Mouse (Mus musculus) left cerebral cortex, adult 9 months (tissue): ENCODE results near the gene Ybx1.

Source experiments
- DNase-seq, 2 experiments: peaks; one replicate each; pipeline ENCODE4 v3.0.0; 2022; ENCODE audit warnings: low spot score in 2 of 2

The Ybx1 gene

GRCm38 (mm10) chr4:119274627-119275026, 19.8 kb downstream of the Ybx1 start:
- DNase-seq = no peak

DNA sequence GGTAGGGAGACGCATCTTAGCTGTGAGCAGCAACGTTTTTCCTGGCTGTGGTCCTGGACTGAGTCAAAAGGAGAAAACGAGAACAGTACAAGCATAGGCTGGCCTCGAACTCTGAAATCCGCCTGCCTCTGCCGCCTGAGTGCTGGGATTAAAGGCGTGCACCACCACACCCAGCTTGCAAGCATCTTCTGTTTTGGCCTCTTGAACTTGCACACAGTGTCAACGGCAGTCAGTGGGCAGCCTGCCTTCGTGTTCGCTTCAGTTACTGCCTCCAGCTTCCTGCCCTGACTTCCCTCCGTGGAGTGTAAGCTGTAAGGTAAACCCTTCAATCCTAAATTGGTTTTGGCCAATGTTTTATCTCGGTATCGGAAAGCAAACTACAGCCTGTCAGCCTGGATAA, 27.8 kb downstream of the Ybx1 start:
- DNase-seq = no peak

DNA sequence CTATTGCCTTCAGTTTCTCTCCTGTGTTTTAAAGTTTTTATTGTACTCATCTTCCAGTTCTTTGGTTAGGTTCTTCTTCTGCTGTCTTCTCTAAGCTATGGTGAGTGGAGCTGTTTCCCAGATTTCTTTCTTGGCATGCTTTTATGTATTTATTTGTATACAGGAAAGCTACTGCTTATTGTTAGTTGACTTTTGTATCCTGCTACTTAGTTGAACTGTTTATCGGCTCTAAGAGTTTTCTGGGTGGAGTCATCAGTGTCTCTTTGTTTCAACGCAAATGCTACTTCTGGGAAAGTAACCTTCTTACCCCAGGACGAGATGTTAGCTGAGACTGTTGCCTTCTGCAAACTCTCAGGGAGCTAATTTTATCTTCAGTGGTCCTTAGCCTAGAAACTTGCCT, 30.9 kb downstream of the Ybx1 start:
- no peak for DNase-seq

- DNase-seq = no peak
These were observed 31.9 kb downstream of the Ybx1 start for GRCm38 (mm10) chr4:119262483-119262882.

- no peak for DNase-seq
These were observed 33.2 kb downstream of the Ybx1 start for GRCm38 (mm10) chr4:119261087-119261713.

DNA sequence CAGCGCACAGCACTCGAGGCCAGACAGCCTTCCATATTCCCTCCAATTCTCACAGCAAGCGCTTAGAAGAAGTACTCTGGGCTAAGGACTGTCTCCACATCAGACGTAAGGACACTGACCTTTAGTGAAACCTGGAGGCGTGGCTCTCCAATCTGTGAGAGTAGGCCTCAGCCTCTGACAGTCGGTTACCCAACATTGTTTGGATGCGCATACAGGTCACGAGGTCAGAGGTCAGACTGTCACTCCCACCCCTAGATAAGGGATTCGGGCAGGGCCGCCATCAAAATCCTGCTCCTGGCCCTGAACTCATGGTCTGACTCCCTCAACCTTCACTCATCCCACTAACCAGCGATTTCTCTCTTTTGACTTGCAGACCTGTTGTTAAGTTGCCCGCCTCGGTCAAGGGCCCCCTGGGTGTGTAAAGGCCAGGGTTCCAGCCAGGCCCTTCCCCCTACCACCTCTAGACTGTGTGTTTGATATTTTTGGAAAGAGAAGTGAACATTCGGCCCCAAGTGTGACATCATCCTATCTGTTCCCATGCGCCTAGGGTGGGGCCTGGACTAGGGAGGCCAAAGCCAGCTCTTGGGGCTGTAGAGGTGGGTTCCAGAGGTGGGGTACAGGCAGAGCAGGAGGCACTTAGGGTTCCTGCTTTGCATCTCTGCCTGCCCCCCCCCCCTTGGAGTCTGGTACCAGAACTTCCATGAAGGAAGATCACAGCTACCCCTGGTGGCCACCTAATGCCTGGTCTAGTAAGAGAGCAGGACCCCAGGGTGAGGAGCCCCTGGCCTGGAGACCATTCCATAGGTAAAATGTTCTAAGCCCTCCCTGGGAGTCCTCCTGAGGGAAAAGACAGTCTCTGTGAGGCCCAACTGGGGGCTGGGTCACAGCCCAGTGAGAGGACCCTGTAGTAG, 34.8 kb downstream of the Ybx1 start:
- no peak for DNase-seq

DNA sequence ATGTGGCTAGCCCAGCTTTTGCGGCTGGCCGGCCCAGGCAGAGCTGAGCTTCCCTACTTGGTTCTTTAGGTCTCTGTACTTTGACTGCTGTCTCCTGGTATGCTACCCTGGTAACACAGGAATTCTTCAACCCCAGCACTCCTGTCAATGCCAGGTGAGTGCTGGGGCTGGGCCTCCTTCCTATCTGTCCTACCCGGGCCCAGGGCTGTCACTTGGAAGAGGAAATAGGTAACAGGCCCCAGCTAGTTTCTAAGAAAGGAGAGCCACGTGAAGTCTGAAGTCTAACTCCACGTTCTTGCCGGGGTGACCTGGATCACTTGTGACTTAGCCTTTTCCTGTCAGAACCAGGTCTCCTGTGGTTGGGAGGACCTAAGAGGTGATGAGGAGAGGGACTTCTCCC, 37.3 kb downstream of the Ybx1 start:
- DNase-seq = no peak

DNA sequence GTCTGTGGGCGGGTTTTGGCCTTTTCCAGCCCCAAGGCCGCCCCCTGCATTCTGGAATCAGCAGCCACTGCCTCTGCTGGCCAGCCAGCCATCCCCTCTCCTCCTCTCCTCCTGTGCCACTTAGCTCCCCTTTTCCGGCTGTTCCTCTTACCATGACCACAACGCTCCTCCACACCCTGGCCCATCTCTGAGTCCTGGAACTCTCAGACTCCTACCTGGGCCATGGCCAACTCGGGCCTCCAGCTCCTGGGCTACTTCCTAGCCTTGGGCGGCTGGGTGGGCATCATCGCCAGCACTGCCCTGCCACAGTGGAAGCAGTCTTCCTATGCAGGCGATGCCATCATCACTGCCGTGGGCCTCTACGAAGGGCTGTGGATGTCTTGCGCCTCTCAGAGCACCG, 39.1 kb downstream of the Ybx1 start, which contains the start of gene Cldn19:
Cldn19 (plus strand) TSS at position 64 of the 400 bp plus-strand sequence.
- no peak for DNase-seq

DNA sequence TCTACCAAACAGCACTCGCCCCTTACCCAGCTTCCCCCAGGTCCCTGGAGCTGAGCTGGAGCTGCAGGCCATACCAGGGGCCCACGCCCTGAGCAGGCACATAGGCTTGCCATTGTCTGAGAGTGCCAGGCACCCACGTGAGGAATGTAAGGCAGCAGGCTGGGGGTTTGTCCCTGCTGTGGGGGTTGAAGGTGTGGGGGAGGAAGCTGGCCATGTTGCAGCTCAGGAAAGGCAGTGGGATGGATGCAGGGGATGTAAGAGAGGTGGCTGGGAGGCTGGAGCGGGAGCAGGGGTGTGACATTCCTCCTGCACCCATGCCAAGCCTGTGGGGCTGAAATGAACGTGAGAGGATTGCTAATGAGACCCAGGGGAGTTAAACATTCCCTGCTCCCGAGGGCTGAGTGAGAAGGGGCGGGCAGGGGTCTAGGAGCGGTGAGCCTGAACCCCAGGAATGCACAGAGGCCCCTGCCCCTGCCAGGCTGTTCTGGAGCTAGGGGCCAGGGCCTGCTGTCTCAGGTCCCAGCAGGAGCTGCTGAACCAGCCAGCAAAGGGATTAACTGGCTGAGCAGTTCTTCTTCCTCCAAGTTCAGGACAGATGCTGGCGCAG, 40.3 kb downstream of the Ybx1 start:
- DNase-seq = peak in 1 of 2 experiments; percentile 43

DNA sequence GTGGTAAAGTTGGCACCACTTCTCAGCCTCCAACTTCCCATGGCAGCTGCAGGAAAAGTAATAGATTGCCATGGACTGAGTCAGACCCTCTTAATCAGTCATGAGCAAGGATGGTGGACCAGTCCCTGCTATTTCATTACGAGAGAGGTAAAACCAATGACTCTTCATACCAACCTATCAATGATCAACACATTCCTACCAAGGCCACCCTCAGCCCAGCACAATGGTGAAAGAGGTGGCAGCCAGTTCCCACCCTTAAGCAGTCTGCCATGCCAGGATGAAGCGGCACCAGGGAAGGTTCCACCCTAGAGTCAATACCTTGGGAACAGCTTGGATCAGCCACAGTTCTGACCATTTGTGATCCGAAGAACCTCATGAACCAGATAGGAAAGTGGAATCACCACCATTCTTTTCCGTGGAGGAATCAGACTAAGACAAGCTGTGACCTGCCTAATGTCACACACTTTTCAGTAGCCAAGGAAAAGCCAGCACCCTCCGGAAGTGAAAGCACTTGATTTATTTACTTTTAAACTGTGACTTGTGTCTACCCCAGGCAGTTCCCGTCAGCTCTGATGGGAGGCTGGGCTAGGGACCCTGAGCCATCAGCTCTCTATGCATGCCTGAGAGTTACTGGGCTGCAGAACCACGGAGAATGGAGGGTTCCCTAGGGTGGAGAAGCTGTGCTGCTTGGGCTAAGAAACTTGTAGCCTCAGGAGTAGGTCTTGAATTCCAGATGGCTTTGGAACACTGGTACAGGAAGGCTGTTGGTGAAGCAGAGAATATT, 42.2 kb downstream of the Ybx1 start:
- no peak for DNase-seq

DNA sequence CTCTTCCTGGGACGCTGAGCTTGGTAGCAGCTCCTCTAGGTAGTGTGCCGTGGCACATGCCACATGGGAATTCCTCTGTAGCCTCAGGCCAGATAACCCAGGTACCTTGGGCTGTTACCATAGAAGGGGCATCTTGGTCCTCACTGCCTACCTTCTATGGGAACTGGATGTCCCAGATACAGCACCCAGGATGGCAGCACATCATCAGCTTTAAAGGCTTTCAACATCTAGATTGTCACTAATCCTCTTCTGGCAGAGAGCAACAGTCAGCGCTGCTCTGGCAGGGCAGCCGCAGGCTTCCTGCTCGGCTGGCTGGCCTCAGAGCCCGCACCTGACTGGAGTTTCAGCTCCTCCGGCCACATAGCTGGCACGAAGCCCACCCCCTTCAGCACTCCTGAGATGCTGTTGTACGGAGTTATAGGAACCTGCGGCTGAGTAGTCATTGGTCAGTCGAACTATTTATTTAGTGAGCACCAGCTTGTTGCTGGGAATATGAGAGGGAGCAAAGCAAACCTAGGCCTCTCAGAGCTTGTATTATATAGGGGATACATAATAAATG, 45.9 kb downstream of the Ybx1 start:
- DNase-seq = no peak

DNA sequence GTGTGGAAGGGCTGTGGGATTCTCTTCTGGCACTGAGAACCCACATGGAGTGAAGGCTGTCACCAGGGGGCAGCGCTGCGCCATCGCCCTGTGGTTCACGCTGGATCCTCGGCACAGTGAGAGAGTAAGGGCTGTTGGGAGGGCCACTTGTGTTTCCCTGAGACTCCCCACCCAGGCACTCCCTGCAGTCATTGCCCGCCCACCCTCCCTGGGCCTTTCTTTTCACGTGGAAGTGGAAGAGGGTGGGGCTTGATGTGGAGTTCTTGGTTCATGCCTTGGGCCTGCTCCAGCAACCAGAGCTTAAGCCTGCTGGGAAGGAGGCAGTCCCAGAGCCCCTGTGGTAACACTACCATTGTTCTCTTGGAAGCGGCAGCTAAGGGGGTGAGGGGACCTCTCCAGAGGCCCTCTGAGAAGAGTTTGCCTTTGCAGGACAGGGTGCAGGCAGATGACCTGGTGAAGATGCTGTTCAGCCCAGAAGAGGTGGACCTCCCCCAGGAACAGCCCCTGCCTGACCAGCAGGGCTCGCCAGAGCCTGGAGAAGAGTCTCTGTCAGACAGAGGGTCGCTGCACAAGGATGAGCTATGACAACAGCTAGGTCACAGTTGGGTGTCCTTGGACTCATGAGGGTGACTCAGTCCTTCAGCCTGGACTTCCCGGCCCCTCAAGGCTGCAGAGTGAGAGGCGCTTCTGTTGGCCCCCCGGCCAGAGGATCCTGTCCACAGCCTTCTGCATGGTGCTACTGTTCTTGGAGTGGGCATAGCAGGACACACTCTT, 46.8 kb downstream of the Ybx1 start:
- peak in 1 of 2 experiments; percentile 70 for DNase-seq

DNA sequence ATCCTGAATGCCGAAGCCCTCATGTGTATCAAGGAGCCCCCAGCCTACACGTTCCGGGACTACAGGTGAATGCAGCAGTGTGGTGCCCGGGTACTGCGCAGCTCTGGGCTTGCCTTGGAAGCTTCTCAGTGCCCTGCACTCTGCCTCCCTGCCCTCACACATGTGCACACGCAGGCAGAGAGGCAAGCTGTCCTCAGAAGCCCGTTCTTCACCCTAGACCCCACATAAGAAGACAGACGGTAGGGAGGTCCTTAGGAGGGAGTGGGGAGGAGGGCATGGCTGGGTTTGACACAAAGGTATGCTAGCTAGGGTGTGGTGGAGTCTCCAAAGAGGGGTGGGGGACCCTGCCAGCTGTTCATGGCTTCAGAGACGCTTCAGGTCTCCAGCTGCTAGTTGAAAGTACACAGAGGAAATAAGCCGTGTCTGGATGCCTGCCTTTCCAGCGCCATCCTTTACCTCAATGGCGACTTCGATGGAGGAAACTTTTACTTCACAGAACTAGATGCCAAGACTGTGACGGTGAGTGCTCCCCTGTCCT, 47.6 kb downstream of the Ybx1 start:
- no peak for DNase-seq

DNA sequence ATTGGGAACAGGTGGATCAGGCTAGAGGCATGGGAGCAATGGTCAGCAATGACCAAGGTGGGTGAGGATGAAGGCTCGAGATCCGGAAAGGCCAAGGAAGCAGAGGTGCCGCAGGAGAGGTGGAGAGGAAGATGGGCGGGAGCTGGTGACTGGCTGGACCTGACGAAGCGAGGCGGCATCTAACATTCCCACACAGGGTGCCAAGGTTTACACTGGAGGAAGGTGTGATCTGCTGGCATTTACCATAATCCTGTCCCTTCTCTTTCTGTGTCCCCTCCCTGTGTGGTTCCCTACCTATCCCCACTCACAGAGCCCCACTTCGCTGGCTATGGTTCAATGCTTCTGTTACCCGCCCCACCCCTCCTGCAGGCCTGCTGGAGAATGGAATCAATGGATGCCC, 48.4 kb downstream of the Ybx1 start:
- peak in 1 of 2 experiments; percentile 29 for DNase-seq

GRCm38 (mm10) chr4:119245556-119245955, 48.8 kb downstream of the Ybx1 start:
- DNase-seq = peak; percentile 64 to 82

- peak; percentile 77 to 83 for DNase-seq
These were observed 49.8 kb downstream of the Ybx1 start for GRCm38 (mm10) chr4:119244468-119245240.

DNA sequence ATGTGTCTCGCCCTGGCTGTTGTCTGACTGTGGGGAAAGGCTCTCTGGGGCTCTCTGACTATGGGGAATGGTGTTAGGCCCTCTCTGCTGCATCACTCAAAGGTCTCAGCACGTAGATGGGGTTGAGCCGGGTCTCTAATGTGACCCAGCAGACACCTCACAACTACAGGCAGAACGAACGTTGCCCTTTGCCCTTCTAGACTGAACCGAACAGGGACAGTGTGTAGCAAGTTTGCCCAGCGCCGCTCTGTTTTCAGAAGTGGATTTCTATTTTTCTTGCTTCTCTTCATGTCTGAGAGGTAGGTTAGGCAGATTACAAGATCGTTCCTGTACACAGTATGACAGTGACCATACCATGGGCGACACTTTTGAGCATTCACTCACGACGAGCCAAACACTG, 51.8 kb downstream of the Ybx1 start:
- DNase-seq = no peak

- peak in 1 of 2 experiments; percentile 67 for DNase-seq
These were observed 52.7 kb downstream of the Ybx1 start for GRCm38 (mm10) chr4:119241664-119242063.

DNA sequence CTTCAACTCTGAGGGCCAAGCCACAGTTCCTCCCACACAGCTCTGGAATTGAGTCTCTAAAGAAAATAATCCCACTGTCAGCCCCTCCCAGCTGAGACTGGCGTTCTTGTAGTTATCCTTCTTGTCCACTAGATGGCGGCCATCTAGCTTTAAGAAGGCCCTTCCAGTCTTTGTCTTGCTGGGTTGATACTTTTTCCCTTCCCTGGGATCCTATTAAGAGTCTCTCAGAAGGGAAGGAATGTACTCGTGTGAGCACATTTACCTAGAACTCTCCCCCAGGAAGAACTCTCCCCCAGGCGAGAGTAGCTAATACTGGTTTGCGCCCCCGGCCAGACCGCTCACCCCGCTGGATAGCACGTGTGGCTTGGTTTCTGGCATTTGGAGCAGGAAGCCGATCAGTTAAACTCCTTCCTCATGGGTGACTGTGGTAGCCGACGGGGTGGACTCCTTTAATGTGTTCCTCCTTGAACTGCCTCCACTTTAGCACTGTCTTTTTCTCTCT, 55.2 kb downstream of the Ybx1 start:
- peak in 1 of 2 experiments; percentile 65 for DNase-seq
